Mouse (Mus musculus) erythroblast, embryonic 14.5 days (primary cell): Measurements from ENCODE around the gene Sdha. TPM values are rescaled to one million over a fixed set of nuclear protein-coding genes. Genes with fewer than 3 reads are reported as not detected.
A peak's percentile ranks its signal among the peaks of the same experiment; 100 is the strongest.

Source experiments
- H3K27me3 ChIP-seq: 2 replicates; pipeline ENCODE4 v1.6.1; 2012; ENCODE audit warnings: inconsistent platforms; ENCODE audit not compliant: control insufficient read depth
- H3K36me3 ChIP-seq: 2 replicates; pipeline ENCODE4 v1.6.1; 2012; ENCODE audit warnings: mild to moderate bottlenecking, inconsistent platforms; ENCODE audit not compliant: control insufficient read depth
- H3K4me1 ChIP-seq: 2 replicates; pipeline ENCODE4 v1.6.1; 2012; ENCODE audit warnings: inconsistent platforms; ENCODE audit not compliant: control insufficient read depth
- H3K4me3 ChIP-seq: replicated peaks from 2 replicates; pipeline ENCODE3; 2012; ENCODE audit warnings: moderate library complexity, mild to moderate bottlenecking, inconsistent platforms
- H3K9me3 ChIP-seq: 2 replicates; pipeline ENCODE4 v1.6.1; 2012; ENCODE audit warnings: low read length, inconsistent platforms, mixed read lengths; ENCODE audit not compliant: control insufficient read depth
- GATA1 ChIP-seq: IDR thresholded peaks from 2 replicates; pipeline ENCODE4 v1.6.1; 2012; ENCODE audit warnings: low read length, inconsistent platforms, mixed read lengths
- TAL1 ChIP-seq: IDR thresholded peaks from 3 replicates; pipeline ENCODE4 v1.6.1; 2012; ENCODE audit warnings: low read length, inconsistent platforms, mixed read lengths
- polyA plus RNA-seq: library from polyadenylated mRNA; stranded (reverse); fragments of >175 nt; gene quantifications from 2 replicates; pipeline ENCODE4 v1.2.3, GENCODE M21; 2012

The Sdha gene
- polyA plus RNA-seq, result 1.5 and 2.0 TPM in 2 replicates

DNA sequence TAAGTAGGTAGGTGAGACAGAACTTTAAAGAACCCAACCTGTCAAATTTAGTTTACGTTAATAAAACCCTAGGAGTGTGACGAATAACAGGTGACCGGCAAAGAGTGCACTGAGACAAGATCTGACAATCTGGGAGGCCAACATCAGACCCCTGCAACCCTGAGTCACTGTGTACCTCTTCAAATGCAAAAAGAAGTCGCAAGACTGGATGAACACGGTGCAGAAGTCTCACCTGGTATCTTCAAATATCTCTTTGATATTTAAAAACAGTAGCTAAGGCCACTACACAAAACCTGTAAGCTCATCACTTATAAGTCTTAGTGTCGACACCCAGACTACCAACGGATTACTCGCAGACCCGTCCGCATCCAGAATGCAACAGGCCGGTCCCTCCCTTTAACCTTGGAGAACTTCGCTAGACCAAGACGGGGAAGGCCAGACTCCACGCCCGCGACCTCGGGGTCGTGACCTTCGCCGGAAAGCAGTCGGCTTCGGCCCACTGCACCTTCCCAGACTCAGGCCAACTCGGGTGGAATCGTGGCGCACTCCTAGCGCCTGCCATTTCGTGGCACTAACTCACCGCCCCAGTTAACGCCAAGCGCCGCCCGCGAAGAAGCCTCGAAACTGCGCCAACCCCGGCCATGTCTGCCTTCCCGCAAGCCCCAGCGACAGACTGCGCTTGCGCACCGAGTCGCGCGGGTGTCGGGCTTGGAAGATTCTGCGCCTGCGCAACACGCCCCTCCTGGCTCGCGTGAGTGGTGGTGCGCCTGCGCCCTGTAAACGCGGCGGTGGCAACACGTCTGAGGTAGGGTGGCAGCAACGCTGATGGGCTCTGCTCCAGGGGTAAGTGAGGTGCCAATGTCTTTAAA is at the start of gene Sdha, which contains the start of gene Ccdc127:
Gene Sdha (minus strand): TSS at position 715 of the 869 bp plus-strand sequence.
Gene Ccdc127 (plus strand): TSS at position 744 of the 869 bp plus-strand sequence.
- no peak for TF ChIP-seq TAL1
- no peak for TF ChIP-seq GATA1

DNA sequence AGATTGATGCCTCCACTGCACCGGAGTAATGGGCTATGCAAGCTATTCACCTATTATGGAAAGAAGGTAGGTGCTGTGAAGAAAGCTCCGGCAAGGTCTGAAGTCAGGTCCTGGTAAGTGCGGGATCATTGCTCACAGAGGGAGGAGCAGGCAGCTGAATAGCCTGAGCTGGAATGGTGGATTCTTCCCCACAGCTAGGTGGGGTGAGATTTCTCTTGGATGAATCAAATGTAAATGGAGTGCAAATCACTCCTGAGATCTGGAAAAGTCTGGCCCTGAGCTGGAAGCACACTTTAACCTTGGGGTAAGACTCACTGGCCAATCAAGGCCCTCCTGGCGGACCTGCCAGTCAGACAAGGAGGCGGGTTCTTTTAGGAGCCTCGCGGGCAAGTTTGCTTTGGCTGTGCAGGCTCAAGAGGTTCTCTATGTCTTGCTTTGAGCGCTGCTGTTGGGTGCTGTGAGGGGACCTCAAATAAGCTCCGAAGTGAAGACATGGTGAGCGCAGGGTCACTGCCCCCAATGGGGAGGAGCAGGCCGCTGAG is 49.3 kb upstream of the Sdha start, which contains the start of gene Ftl1-ps1:
Gene Ftl1-ps1 (plus strand): TSS at position 397 of the 542 bp plus-strand sequence.
- TF ChIP-seq TAL1, result no peak
- no peak for TF ChIP-seq GATA1
- Histone ChIP-seq H3K4me3 (no peak within 1 kb of the TSS), H3K9me3 (no peaks in the 10 kb centered on the region), H3K36me3 (no peaks in the 10 kb centered on the region), H3K27me3 (no peaks in the 10 kb centered on the region; the same call in 1 of the 2 replicates), H3K4me1 (no peaks in the 10 kb centered on the region)

More for the DNA sequence above, at the start of gene Sdha, which contains the start of gene Ccdc127:
- H3K9me3 ChIP-seq, result no peaks in the 10 kb centered on the region
- no peaks in the 10 kb centered on the region for H3K27me3 ChIP-seq
- peaks cover 21% of the 10 kb centered on the region for H3K4me1 ChIP-seq
- H3K4me3 ChIP-seq, result peak within 1 kb of the TSS; percentile 82
- H3K36me3 ChIP-seq, result peaks cover 39% of the 10 kb centered on the region

DNA sequence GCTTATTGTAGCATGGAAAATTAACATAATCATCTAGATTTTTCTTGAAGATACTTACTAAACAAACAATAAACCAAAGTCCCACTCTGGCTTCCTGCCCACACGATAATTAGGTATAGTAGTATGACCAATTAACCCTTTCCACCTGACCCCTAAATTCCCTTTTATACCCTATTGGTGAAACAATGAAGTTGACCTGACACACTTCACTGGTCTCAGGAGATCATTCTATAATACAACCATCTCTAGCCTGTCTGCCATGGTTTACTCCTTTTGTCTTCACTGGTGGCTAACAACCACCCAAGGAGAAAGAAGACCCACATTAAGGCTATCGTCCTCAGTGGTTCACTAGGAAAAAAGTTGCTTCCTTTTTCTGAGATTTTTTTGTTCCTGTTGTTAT is 41.1 kb upstream of the Sdha start:
- Histone ChIP-seq H3K9me3 (no peaks in the 10 kb centered on the region), H3K27me3 (no peaks in the 10 kb centered on the region), H3K36me3 (no peaks in the 10 kb centered on the region), H3K4me1 (peaks cover 5% of the 10 kb centered on the region), H3K4me3 (no peak overlapping the region)
- TF ChIP-seq GATA1 (no peak), TAL1 (no peak)

DNA sequence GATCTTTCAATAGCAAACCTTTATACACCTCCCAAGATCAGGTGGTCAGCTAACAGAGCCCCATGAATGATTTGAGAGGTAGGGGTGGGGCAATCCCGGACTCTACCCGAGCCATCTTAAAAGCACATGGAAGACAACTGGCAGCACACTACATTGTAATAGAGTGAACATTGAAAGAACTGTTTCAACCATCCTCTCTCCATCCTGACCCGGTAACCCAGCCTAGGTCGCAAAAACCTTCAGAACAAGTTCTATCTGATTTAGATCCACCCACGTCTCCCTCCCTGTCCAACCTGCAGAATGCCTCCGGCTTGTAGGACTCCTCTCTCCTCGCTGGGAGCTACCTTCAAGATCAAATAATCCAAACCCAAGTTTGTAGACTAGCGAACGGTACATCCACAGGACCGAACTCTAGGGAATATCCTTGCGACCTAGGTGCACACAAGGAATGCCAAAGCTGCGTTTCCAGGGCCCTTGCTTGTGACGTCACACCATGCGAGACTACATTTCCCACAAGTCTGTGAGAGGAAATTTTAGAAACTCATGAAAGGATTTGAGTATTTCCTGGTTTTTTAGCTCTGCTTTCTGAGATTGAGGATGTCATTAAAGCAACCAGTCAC is 40.4 kb upstream of the Sdha start, which contains the start of gene Zfp72:
Gene Zfp72 (minus strand): TSS at position 466 of the 620 bp plus-strand sequence.
- peaks cover 5% of the 10 kb centered on the region for H3K4me1 ChIP-seq
- no peaks in the 10 kb centered on the region for H3K36me3 ChIP-seq
- H3K9me3 ChIP-seq, result no peaks in the 10 kb centered on the region
- peak within 1 kb of the TSS; percentile 62 for H3K4me3 ChIP-seq
- TF ChIP-seq TAL1 (no peak), GATA1 (no peak)
- H3K27me3 ChIP-seq, result no peaks in the 10 kb centered on the region

DNA sequence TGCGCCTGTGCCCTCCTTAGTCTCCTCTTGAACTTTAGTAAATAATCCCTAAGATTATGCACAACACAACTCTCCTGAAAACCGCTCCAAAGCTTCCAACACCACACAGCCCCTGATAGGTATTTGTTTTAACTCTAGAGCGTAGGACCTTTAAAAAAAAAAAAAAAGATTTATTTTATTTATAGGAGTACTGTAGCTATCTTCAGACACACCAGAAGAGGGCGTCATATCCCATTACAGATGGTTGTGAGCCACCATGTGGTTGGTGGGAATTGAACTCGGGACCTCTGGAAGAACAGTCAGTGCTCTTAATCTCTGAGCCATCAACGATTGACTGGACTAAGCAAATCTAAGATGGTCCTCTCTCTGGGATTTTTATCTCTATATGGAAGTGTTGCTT is 39.6 kb upstream of the Sdha start:
- Histone ChIP-seq H3K4me1 (peaks cover 5% of the 10 kb centered on the region), H3K36me3 (no peaks in the 10 kb centered on the region), H3K4me3 (no peak overlapping the region), H3K9me3 (no peaks in the 10 kb centered on the region), H3K27me3 (no peaks in the 10 kb centered on the region)
- TF ChIP-seq TAL1 (no peak), GATA1 (no peak)

DNA sequence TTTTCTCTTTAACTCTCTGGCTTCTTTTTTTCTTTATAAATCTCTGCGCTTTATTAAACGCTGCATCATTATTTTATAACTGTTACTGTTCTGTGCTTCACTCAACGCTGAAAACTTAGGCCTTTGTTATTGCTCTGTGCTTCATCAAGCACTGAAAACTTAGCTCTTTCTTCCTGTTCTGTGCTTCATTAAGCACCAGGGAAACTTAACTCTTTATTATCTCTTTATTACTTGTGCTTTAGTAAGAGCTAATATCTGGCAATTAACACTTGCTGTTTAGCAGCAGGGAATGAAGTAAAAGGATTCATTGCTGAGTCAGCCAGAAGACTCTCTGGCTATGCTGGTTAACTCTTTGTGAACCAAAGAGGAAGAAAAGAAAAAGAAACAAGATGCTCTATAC is 32.2 kb upstream of the Sdha start:
- H3K36me3 ChIP-seq, result no peaks in the 10 kb centered on the region
- H3K4me3 ChIP-seq, result no peak overlapping the region
- H3K4me1 ChIP-seq, result no peaks in the 10 kb centered on the region
- no peaks in the 10 kb centered on the region for H3K27me3 ChIP-seq
- H3K9me3 ChIP-seq, result no peaks in the 10 kb centered on the region
- TF ChIP-seq TAL1 (no peak), GATA1 (no peak)

DNA sequence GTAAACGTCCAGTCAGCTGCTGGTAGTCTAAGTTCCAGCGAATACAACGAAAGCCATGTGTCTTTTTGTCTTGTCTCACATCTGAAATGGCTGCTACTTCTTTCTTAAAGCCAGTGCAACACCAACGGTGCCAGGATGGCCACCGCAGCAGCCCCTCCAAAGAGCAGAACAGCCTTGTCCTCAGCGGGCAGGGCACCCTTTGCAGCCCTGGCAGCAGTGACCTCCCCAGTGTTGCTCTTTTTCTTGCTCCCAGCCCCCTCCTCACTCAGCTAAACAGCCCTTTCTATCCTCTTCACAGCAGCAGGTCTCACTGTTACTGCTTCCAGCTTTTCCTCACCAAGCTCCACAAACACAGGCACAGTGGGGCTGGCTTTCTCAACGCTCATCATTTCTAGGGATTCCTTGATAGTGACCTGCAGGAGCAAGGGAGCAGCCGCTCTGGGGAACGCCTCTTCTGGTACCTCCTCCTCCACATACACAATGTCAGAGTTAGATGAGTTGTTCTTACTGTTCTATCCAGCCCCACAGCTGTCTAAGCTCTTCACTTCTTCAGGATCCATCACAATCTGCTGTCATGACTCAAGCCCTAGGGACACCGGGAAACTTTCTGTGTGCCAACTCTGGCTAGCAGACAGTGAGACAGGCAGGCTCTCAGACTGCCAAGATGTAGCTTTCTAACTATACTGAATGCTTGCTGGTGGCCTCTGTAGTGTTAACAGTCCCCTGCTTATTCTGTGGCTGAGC is 31.6 kb upstream of the Sdha start:
- H3K4me3 ChIP-seq, result no peak overlapping the region
- H3K27me3 ChIP-seq, result no peaks in the 10 kb centered on the region
- TF ChIP-seq GATA1, result no peak
- no peak for TF ChIP-seq TAL1
- no peaks in the 10 kb centered on the region for H3K36me3 ChIP-seq
- H3K9me3 ChIP-seq, result no peaks in the 10 kb centered on the region
- no peaks in the 10 kb centered on the region for H3K4me1 ChIP-seq

GRCm38 (mm10) chr13:74363859-74364235 is 13.8 kb upstream of the Sdha start, which contains the start of gene Lrrc14b:
Lrrc14b (minus strand) TSS chr13:74364005.
- no peak within 1 kb of the TSS for H3K4me3 ChIP-seq
- no peaks in the 10 kb centered on the region for H3K27me3 ChIP-seq
- TF ChIP-seq TAL1, result no peak
- H3K9me3 ChIP-seq, result no peaks in the 10 kb centered on the region
- peaks cover 29% of the 10 kb centered on the region for H3K36me3 ChIP-seq
- no peaks in the 10 kb centered on the region for H3K4me1 ChIP-seq
